Mouse (Mus musculus) CD4-positive, CD25-positive, alpha-beta regulatory T cell, adult 4 months (primary cell): ENCODE measurements around the gene Rita1. TPM values are rescaled to one million over a fixed set of nuclear protein-coding genes. Genes with fewer than 3 reads are reported as not detected.

Experiments used
- polyA plus RNA-seq, 2 experiments: library from polyadenylated mRNA; unstranded; fragments of 100-300 nt; shearing (Covaris generic); gene quantifications; one replicate each; pipeline ENCODE4 v1.2.1; 2017

The Rita1 gene
- polyA plus RNA-seq, 2 experiments from 2014 or later = 2.2 to 6.3 TPM

Other genes with a start within 250 kb of the Rita1 start
- gene Lhx5, start 180.9 kb downstream of the Rita1 start, polyA plus RNA-seq = not detected
- gene Sdsl, start 139.8 kb downstream of the Rita1 start, polyA plus RNA-seq = not detected
- gene Sds, start 136.1 kb downstream of the Rita1 start, polyA plus RNA-seq = not detected
- gene Plbd2, start 109.0 kb downstream of the Rita1 start, polyA plus RNA-seq = 1 to 10 TPM; 4.5 to 5.1 TPM
- 10 to 100 TPM in 1 of 2 experiments, 1 to 10 TPM in 1; 6.4 to 11.7 TPM for gene Slc8b1, start 101.4 kb downstream of the Rita1 start, polyA plus RNA-seq
- gene Tpcn1, start 23.9 kb downstream of the Rita1 start, polyA plus RNA-seq = 10 to 100 TPM; 14.7 to 17.4 TPM
- gene Iqcd, start 23.6 kb downstream of the Rita1 start, polyA plus RNA-seq = 1 to 10 TPM in 1 of 2 experiments, under 1 TPM in 1; 0.40 to 1.1 TPM
- gene Ddx54, start 150 bp upstream of the Rita1 start, polyA plus RNA-seq = 10 to 100 TPM; 14.4 to 18.6 TPM
- not detected for gene Cfap73, start 21.6 kb upstream of the Rita1 start, polyA plus RNA-seq
- 10 to 100 TPM in 1 of 2 experiments, 1 to 10 TPM in 1; 7.2 to 15.4 TPM for gene Rasal1, start 36.2 kb upstream of the Rita1 start, polyA plus RNA-seq
- gene Dtx1, start 99.3 kb upstream of the Rita1 start, polyA plus RNA-seq = 10 to 100 TPM; 33.4 to 47.7 TPM
- gene Oas2, start 137.3 kb upstream of the Rita1 start, polyA plus RNA-seq = 1 to 10 TPM; 1.6 to 3.6 TPM
- 10 to 100 TPM; 12.9 to 24.4 TPM for gene Oas3, start 165.1 kb upstream of the Rita1 start, polyA plus RNA-seq
- not detected for gene Oas1e, start 182.9 kb upstream of the Rita1 start, polyA plus RNA-seq
- 10 to 100 TPM; 16.2 to 19.2 TPM for gene Oas1c, start 199.9 kb upstream of the Rita1 start, polyA plus RNA-seq
- gene Oas1f, start 234.8 kb upstream of the Rita1 start, polyA plus RNA-seq = not detected
- gene Oas1h, start 248.8 kb upstream of the Rita1 start, polyA plus RNA-seq = not detected